Mouse (Mus musculus) cortical plate, adult 2 months (tissue): ENCODE data around the gene Serpinb7.

ENCODE experiments used
- CTCF ChIP-seq: fragments of 200-500 bp; IDR thresholded peaks from 2 replicates; pipeline ENCODE4 v1.5.1; 2011; ENCODE audit warnings: mild to moderate bottlenecking, control low read depth, low read length; ENCODE audit not compliant: insufficient read depth; ENCODE audit errors: extremely low read depth
- POLR2A ChIP-seq: fragments of 200-500 bp; IDR thresholded peaks from 2 replicates; pipeline ENCODE4 v1.6.1; 2011; ENCODE audit warnings: mild to moderate bottlenecking, low read length, control low read depth; ENCODE audit not compliant: insufficient read depth; ENCODE audit errors: extremely low read depth

DNA sequence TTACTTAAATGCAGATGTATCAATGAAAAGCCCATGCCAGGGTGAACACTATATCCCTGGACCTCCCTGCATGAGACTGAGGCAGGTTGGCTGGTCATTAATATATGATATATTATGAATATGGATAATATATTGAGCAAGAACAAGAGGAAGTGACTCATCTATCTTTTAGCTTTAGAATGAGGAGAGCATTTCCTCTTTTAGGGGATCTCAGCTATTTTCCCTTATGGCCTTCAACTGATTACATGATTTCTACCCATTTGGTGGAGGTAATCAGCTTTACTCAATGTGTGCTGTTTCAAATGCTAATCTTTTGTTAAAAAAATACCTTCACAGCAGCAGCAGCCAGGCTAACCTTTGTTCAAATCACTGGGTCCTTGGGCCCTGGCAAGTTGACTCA, 18.0 kb upstream of the Serpinb7 start:
- TF ChIP-seq CTCF: no peak
- TF ChIP-seq POLR2A: no peak
